Mouse (Mus musculus) 3134 (cell line): ENCODE measurements around the gene Plekhg1.

Experiments used
- DNase-seq: peaks from one replicate; pipeline ENCODE4 v3.0.0-alpha.2; 2011; ENCODE audit warnings: low spot score; ENCODE audit not compliant: insufficient read length; ENCODE audit errors: extremely low read depth

Gene Plekhg1

GRCm38 (mm10) chr10:3943492-3944395, 203.6 kb downstream of the Plekhg1 start:
- DNase-seq = peak; percentile 30

DNA sequence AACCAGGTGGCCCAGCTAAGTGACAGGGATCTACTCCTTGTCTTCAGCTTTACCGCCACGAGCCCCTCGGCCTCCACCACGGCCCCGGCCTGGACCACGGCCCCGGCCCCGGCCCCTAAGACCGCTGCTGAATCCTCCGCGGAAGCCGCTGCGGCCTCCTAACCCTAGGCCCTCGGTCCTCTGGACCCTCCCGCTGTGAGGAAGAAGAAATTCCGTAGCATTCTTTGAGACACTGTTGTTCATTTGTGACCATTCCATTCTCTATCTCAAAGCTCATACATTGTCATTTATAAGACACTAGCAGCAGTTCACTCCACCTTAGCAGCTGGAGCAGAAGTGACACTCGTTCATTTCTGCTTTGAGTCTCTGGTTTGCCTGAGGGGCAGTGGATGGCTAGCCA, 206.7 kb downstream of the Plekhg1 start:
- DNase-seq = no peak

- DNase-seq = no peak
These were observed 207.2 kb downstream of the Plekhg1 start for GRCm38 (mm10) chr10:3947346-3947745.

DNA sequence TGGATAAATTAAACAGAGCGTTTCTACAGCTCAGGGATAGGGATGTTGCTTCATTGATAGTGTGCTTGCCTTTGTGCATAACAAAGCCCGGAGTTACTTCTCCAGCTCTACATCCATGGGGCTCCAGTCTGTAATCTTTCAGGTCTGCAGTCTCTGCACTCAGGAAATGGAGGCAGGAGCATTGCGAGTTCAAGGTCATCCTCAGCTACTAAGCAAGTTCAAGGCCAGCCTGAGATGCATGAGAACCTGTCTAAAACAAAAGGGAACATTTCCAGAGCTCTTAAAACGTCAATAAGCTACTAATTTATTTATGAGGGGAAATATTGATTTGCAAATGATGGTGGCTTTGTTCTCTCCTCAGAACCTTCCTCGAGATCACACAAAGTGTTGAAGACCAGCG, 209.1 kb downstream of the Plekhg1 start:
- no peak for DNase-seq

GRCm38 (mm10) chr10:3956471-3956870, 216.3 kb downstream of the Plekhg1 start:
- no peak for DNase-seq

GRCm38 (mm10) chr10:3958591-3958990, 218.4 kb downstream of the Plekhg1 start:
- no peak for DNase-seq

GRCm38 (mm10) chr10:3969026-3969425, 228.9 kb downstream of the Plekhg1 start:
- DNase-seq = no peak

DNA sequence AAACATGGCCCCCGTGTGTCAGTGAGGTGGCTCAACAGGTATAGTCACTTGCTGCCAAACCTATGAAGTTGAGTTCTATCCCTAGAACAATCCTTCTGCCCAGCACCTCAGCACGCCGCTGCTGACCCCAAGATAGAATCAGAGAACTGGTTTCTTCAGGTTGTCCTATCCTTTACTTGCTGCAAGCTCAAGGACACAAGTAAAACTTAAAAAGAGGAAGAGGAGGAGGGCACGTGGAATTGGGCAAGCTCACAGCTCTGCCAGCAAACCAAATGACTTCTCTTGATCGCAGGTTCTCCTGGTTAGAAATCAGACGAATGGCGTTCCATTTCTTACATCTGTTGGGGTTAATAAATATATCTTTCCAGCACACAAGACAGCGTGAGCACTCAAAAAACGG, 232.1 kb downstream of the Plekhg1 start:
- no peak for DNase-seq

- peak; percentile 87 for DNase-seq
These were observed 232.9 kb downstream of the Plekhg1 start, which contains the start of gene Mthfd1l for GRCm38 (mm10) chr10:3972981-3973588. Gene Mthfd1l, plus strand, starts transcription at chr10:3973118.

DNA sequence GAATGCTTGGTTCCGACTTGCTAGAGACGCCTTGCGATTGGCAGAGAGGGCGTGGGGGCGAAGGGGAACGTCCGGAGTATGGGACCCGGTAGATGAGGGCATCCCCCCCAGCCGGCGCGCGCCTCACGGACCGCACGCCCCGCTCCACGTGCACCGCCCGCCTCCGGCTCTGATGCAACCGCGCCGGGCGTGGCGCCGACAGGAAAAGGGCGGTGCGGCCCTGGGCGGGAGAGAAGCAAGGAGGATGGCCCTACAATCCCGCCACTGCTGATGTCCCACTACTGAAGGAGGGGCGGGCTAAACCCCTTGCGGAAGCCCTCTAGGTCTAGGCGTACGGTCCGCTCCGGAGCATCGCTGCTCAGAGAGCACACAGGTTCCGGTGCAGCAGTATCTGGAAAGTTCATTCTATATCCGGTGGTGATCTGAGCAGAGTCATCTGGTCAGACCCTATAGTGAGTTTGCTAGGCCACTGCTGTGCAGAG, 233.5 kb downstream of the Plekhg1 start:
- peak; percentile 93 for DNase-seq

- no peak for DNase-seq
These were observed 234.2 kb downstream of the Plekhg1 start for GRCm38 (mm10) chr10:3974380-3974779.

DNA sequence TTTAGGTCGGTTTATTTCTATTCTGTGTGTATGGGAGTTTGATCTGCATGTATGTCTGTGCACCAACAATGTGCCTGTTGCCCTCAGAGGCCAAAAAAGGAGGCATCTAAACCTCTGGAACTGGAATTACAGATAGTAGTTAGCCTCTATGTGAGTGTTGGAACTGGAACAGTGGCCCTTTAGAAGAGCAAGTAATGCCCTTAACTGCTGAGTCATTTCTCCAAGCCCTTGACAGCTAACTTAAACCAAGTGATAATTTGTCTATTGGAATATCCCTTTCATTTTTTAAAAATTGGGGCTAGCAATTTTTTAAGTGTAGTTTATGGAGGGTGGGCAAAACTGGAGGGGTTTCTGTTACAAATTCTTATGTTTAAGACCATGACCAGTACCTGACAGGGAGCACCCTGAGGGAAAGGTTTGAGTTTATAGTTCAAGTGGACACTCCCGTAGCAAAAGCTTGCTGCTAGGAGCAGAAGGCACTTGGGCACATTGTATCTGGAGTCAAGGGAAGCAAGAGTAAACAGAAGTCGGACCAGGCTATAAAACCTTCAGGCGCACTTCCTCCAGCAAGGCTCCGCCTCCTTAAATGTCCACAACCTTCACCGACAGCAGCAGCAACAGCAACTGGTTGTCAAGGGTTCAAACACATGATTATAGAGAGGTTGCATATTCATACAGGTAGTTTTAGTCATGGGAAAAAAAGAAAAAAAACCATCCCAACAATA, 235.9 kb downstream of the Plekhg1 start:
- no peak for DNase-seq

DNA sequence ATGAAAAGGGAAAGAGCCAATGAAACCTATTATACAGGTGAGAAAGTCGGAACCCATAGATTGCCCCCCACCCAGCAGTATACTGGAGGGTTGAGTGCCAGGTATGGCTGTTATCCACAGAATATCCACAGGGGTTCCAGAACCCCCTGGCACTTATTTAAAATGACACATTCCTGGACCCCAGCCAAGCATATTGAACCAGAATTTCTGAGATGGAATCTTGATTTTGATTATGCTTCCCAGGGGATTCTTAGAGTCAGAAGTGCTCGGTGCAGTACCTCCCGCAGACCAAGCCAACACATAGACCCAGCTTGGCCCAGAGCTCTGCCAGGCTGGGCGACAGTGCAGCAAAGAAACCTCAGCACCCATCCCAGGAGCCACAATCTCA, 236.5 kb downstream of the Plekhg1 start:
- no peak for DNase-seq

- DNase-seq = no peak
These were observed 238.2 kb downstream of the Plekhg1 start for GRCm38 (mm10) chr10:3978326-3978725.

DNA sequence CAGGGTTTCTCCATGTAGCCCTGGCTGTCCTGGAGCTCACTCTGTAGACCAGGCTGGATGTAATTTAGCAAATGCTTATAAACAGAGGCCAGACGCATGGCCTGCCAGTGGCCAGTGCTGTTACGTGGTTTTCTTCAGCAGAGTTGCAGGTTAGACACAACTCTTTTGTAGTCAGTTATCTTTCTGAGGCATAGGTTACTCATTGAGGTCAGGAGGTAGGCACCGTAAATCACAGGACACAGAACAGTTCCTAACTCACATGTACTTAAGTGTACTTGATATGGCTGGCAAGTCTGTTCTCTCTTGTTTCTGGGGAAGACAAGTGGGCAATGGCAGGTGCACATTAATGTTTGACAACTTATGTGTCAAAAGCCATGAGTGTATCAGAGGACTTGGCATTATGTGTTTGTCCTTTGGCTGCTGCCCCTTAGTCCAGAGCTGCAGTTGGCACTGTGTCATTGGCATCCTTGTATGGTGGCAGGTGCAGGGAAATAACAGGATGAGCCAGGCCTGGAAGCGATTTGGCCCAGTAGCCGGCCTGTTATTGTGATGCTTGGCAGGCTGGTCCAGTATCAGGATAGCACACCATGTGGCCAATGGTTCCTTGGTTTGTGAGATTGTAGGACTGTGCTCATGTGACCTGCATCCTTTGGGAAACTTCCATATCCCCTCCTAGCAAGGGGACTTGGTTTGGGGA, 238.8 kb downstream of the Plekhg1 start:
- no peak for DNase-seq

GRCm38 (mm10) chr10:3980231-3980630, 240.1 kb downstream of the Plekhg1 start:
- DNase-seq = no peak

GRCm38 (mm10) chr10:3990295-3990883, 250.2 kb downstream of the Plekhg1 start:
- DNase-seq = no peak

- no peak for DNase-seq
These were observed 253.4 kb downstream of the Plekhg1 start for GRCm38 (mm10) chr10:3993365-3994102.

DNA sequence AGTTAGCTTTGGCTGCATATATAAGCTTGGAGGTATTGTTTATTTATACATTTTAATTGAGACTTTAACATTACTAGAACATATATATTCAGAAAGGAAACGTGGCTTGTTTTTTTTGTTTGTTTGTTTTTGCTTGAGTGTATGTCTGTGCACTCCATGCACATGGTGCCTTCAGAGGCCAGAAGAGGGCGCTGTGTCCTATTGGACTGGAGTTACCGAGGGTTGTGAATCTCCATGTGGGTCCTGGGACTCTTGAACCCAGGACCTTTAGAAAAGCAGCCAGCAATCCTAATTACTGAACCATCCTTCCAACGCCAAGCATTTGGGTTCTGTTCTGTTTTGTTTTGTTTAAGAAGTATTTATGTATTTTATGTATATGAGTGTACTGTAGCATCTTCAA, 255.1 kb downstream of the Plekhg1 start:
- DNase-seq = no peak
